Mouse (Mus musculus): ENCODE results near the gene Cald1.

Cald1 gene

GRCm38 (mm10) chr6:34748566-34748965, 150.3 kb downstream of the Cald1 start:
- H3K9me3 ChIP-seq (ENCODE audit: low read length): no peaks in the 10 kb centered on the region
- no peak for TF ChIP-seq POU5F1 (IDR thresholded peaks at IDR 0.05; ENCODE audit: borderline replicate concordance, low read length)
- TF ChIP-seq CTCF (conservative IDR thresholded peaks at IDR 0.05; ENCODE audit: low read length): no peak
- TF ChIP-seq NANOG (IDR thresholded peaks at IDR 0.05; ENCODE audit: borderline replicate concordance, low read length): no peak
- peaks cover 13% of the 10 kb centered on the region for H3K27me3 ChIP-seq (ENCODE audit: insufficient read depth, low read length)
- no peaks in the 10 kb centered on the region for H3K4me1 ChIP-seq (replicated peaks; ENCODE audit: low read depth, low read length)
- no peaks in the 10 kb centered on the region for H3K36me3 ChIP-seq (ENCODE audit: insufficient read depth, low read length)
- no peak overlapping the region for H3K4me3 ChIP-seq (replicated peaks; ENCODE audit: low read length)

- H3K9me3 ChIP-seq (ENCODE audit: low read length): no peaks in the 10 kb centered on the region
- peaks cover 13% of the 10 kb centered on the region for H3K27me3 ChIP-seq (ENCODE audit: insufficient read depth, low read length)
- no peak for TF ChIP-seq CTCF (conservative IDR thresholded peaks at IDR 0.05; ENCODE audit: low read length)
- TF ChIP-seq POU5F1 (IDR thresholded peaks at IDR 0.05; ENCODE audit: borderline replicate concordance, low read length): no peak
- TF ChIP-seq NANOG (IDR thresholded peaks at IDR 0.05; ENCODE audit: borderline replicate concordance, low read length): no peak
- no peaks in the 10 kb centered on the region for H3K36me3 ChIP-seq (ENCODE audit: insufficient read depth, low read length)
- H3K4me3 ChIP-seq (replicated peaks; ENCODE audit: low read length): no peak overlapping the region
- H3K4me1 ChIP-seq (replicated peaks; ENCODE audit: low read depth, low read length): no peaks in the 10 kb centered on the region
Measured at GRCm38 (mm10) chr6:34749526-34749925, 151.2 kb downstream of the Cald1 start.

- no peaks in the 10 kb centered on the region for H3K36me3 ChIP-seq (ENCODE audit: insufficient read depth, low read length)
- TF ChIP-seq POU5F1 (IDR thresholded peaks at IDR 0.05; ENCODE audit: borderline replicate concordance, low read length): no peak
- TF ChIP-seq CTCF (conservative IDR thresholded peaks at IDR 0.05; ENCODE audit: low read length): no peak
- no peak for TF ChIP-seq NANOG (IDR thresholded peaks at IDR 0.05; ENCODE audit: borderline replicate concordance, low read length)
- peaks cover 13% of the 10 kb centered on the region for H3K27me3 ChIP-seq (ENCODE audit: insufficient read depth, low read length)
- no peak overlapping the region for H3K4me3 ChIP-seq (replicated peaks; ENCODE audit: low read length)
- peaks cover 6% of the 10 kb centered on the region for H3K4me1 ChIP-seq (replicated peaks; ENCODE audit: low read depth, low read length)
- no peaks in the 10 kb centered on the region for H3K9me3 ChIP-seq (ENCODE audit: low read length)
Measured at GRCm38 (mm10) chr6:34750487-34751120, 152.3 kb downstream of the Cald1 start.

- no peak for TF ChIP-seq NANOG (IDR thresholded peaks at IDR 0.05; ENCODE audit: borderline replicate concordance, low read length)
- no peak for TF ChIP-seq CTCF (conservative IDR thresholded peaks at IDR 0.05; ENCODE audit: low read length)
- TF ChIP-seq POU5F1 (IDR thresholded peaks at IDR 0.05; ENCODE audit: borderline replicate concordance, low read length): no peak
- no peak overlapping the region for H3K4me3 ChIP-seq (replicated peaks; ENCODE audit: low read length)
- H3K4me1 ChIP-seq (replicated peaks; ENCODE audit: low read depth, low read length): peaks cover 10% of the 10 kb centered on the region
- no peaks in the 10 kb centered on the region for H3K36me3 ChIP-seq (ENCODE audit: insufficient read depth, low read length)
- peaks cover 10% of the 10 kb centered on the region for H3K27me3 ChIP-seq (ENCODE audit: insufficient read depth, low read length)
- H3K9me3 ChIP-seq (ENCODE audit: low read length): no peaks in the 10 kb centered on the region
Measured at GRCm38 (mm10) chr6:34751625-34752024, 153.3 kb downstream of the Cald1 start.

- Histone ChIP-seq H3K9me3 (ENCODE audit: low read length) (no peaks in the 10 kb centered on the region), H3K4me1 (replicated peaks; ENCODE audit: low read depth, low read length) (peaks cover 13% of the 10 kb centered on the region), H3K36me3 (ENCODE audit: insufficient read depth, low read length) (no peaks in the 10 kb centered on the region), H3K4me3 (replicated peaks; ENCODE audit: low read length) (no peak overlapping the region), H3K27me3 (ENCODE audit: insufficient read depth, low read length) (peaks cover 10% of the 10 kb centered on the region)
- TF ChIP-seq CTCF (conservative IDR thresholded peaks at IDR 0.05; ENCODE audit: low read length) (peak; percentile 35), POU5F1 (IDR thresholded peaks at IDR 0.05; ENCODE audit: borderline replicate concordance, low read length) (no peak), NANOG (IDR thresholded peaks at IDR 0.05; ENCODE audit: borderline replicate concordance, low read length) (no peak)
Measured at GRCm38 (mm10) chr6:34754448-34754847, 156.1 kb downstream of the Cald1 start.

GRCm38 (mm10) chr6:34758340-34758739, 160.0 kb downstream of the Cald1 start:
- TF ChIP-seq CTCF (conservative IDR thresholded peaks at IDR 0.05; ENCODE audit: low read length) (no peak), NANOG (IDR thresholded peaks at IDR 0.05; ENCODE audit: borderline replicate concordance, low read length) (no peak), POU5F1 (IDR thresholded peaks at IDR 0.05; ENCODE audit: borderline replicate concordance, low read length) (no peak)
- H3K4me3 ChIP-seq (replicated peaks; ENCODE audit: low read length): no peak overlapping the region
- H3K27me3 ChIP-seq (ENCODE audit: insufficient read depth, low read length): peaks cover 10% of the 10 kb centered on the region
- no peaks in the 10 kb centered on the region for H3K36me3 ChIP-seq (ENCODE audit: insufficient read depth, low read length)
- peaks cover 13% of the 10 kb centered on the region for H3K4me1 ChIP-seq (replicated peaks; ENCODE audit: low read depth, low read length)
- no peaks in the 10 kb centered on the region for H3K9me3 ChIP-seq (ENCODE audit: low read length)

- Histone ChIP-seq H3K36me3 (ENCODE audit: insufficient read depth, low read length) (no peaks in the 10 kb centered on the region), H3K4me1 (replicated peaks; ENCODE audit: low read depth, low read length) (peaks cover 13% of the 10 kb centered on the region), H3K4me3 (replicated peaks; ENCODE audit: low read length) (no peak overlapping the region), H3K9me3 (ENCODE audit: low read length) (no peaks in the 10 kb centered on the region), H3K27me3 (ENCODE audit: insufficient read depth, low read length) (peaks cover 10% of the 10 kb centered on the region)
- no peak for TF ChIP-seq POU5F1 (IDR thresholded peaks at IDR 0.05; ENCODE audit: borderline replicate concordance, low read length)
- peak; percentile 61 for TF ChIP-seq CTCF (conservative IDR thresholded peaks at IDR 0.05; ENCODE audit: low read length)
- no peak for TF ChIP-seq NANOG (IDR thresholded peaks at IDR 0.05; ENCODE audit: borderline replicate concordance, low read length)
Measured at GRCm38 (mm10) chr6:34760023-34760422, 161.7 kb downstream of the Cald1 start.

GRCm38 (mm10) chr6:34765721-34766120, 167.4 kb downstream of the Cald1 start:
- Histone ChIP-seq H3K9me3 (ENCODE audit: low read length) (no peaks in the 10 kb centered on the region), H3K4me3 (replicated peaks; ENCODE audit: low read length) (no peak overlapping the region), H3K36me3 (ENCODE audit: insufficient read depth, low read length) (no peaks in the 10 kb centered on the region), H3K4me1 (replicated peaks; ENCODE audit: low read depth, low read length) (no peaks in the 10 kb centered on the region), H3K27me3 (ENCODE audit: insufficient read depth, low read length) (no peaks in the 10 kb centered on the region)
- no peak for TF ChIP-seq CTCF (conservative IDR thresholded peaks at IDR 0.05; ENCODE audit: low read length)
- TF ChIP-seq NANOG (IDR thresholded peaks at IDR 0.05; ENCODE audit: borderline replicate concordance, low read length): no peak
- TF ChIP-seq POU5F1 (IDR thresholded peaks at IDR 0.05; ENCODE audit: borderline replicate concordance, low read length): no peak

- H3K4me3 ChIP-seq (replicated peaks; ENCODE audit: low read length): no peak overlapping the region
- TF ChIP-seq POU5F1 (IDR thresholded peaks at IDR 0.05; ENCODE audit: borderline replicate concordance, low read length): no peak
- no peak for TF ChIP-seq NANOG (IDR thresholded peaks at IDR 0.05; ENCODE audit: borderline replicate concordance, low read length)
- no peak for TF ChIP-seq CTCF (conservative IDR thresholded peaks at IDR 0.05; ENCODE audit: low read length)
Measured at GRCm38 (mm10) chr6:34769984-34770383, 171.7 kb downstream of the Cald1 start.

More at GRCm38 (mm10) chr6:34769984-34770383, 171.7 kb downstream of the Cald1 start:
- H3K27me3 ChIP-seq (ENCODE audit: insufficient read depth, low read length): no peaks in the 10 kb centered on the region
- H3K36me3 ChIP-seq (ENCODE audit: insufficient read depth, low read length): no peaks in the 10 kb centered on the region
- H3K4me1 ChIP-seq (replicated peaks; ENCODE audit: low read depth, low read length): no peaks in the 10 kb centered on the region
- H3K9me3 ChIP-seq (ENCODE audit: low read length): no peaks in the 10 kb centered on the region
